Mouse (Mus musculus) mammary gland, adult 2 months (tissue): ENCODE measurements around the gene Plgrkt. TPM values are rescaled to one million over a fixed set of nuclear protein-coding genes. Genes with fewer than 3 reads are reported as not detected.

Source experiments
- polyA plus RNA-seq: library from polyadenylated mRNA; depleted of rRNA; stranded (reverse); fragments of >200 nt; gene quantifications from 2 replicates; pipeline ENCODE4 v1.2.3, GENCODE M21; 2012; ENCODE audit warnings: low replicate concordance; rRNA removed

Plgrkt gene
- 62.5 and 78.0 TPM in 2 replicates for polyA plus RNA-seq

DNA sequence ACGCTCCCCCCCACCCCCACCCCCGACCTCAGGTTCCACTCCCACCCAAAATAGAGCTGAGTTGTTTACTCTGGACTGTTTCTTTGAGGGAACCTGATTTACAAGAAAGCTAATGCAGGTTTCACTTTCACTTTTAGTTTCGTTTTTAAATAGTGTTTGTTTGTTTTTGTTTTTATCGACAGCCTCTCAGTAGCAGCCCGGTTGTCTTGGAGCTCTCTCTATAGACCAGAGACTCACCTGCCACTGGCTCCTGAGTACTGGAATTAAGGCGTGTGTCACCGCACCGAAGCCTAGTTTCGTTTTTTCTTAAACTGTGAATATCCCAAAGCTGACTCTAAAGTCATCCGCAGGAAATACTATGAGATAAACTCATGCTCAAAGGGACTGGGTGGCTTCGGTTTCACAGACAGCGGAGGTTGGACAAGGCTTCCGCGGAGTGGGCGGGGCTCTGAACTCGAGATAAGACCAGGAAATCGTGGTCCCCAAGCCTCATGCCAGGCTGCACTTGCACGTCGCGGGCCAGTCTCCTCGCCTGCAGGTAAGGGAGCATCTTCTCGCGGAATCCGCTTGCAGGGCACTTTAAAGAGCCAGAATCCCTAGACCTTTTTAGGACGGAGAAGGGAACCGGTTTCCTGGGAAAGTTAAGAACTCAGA is at the start of gene Plgrkt, which contains the start of gene Cd274:
TSS of gene Plgrkt (minus strand) at position 422 of the 654 bp plus-strand sequence.
TSS of gene Cd274 (plus strand) at position 487 of the 654 bp plus-strand sequence.

DNA sequence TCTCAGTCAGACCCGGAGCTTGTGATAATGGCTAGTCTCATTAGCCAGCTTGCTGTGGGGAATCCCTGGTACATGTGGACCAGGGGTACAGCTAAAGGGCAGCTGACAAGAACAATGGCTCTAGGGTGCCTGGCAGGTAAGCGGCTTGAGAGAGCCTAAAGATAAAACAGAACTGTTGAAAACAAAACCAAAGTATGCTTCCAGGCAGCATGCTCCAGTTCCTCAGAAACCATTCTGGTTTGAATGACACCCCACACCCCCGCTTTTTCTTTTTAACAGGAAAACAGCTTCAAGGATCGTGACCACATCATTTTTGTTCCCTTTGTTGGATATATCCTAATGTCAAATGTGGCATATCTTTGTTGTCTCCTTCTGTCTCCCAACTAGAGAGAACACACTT is 43.4 kb upstream of the Plgrkt start, which contains the start of gene Pdcd1lg2:
TSS of gene Pdcd1lg2 (plus strand) at position 301 of the 400 bp plus-strand sequence.

DNA sequence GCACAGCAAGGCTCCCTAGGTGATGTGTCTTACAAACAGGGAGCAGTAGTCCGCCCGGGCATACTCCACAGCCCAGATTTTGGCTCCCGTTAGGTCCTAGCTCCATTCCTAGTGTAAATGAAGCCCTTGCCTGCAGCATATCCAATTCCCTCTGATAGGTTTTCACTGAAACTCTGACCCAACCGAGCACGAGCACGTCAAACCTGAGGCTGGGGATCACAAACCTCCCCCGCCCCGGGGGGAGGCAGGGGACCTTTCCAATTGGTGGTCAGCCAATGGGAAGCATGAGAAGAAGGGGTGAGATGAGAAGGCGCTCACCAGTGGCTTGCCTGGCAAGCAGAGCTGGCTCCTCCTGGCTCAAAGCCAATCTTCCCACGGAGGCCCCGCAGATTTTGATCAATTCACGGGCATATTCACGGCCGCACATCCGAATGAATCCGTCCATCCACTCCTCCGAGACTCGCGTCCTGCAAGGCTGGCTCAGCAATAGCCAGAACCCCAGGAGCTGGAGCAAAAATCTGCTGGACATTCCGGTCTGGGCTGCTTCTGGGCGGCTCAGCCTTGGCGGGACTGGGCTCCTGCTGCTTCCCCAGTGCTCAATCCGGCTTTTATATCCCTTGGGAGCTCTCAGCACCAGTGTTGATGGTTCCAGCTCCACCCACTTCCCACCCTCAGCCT is 33.0 kb downstream of the Plgrkt start, which contains the start of gene Rln1:
TSS of gene Rln1 (minus strand) at position 603 of the 678 bp plus-strand sequence.

DNA sequence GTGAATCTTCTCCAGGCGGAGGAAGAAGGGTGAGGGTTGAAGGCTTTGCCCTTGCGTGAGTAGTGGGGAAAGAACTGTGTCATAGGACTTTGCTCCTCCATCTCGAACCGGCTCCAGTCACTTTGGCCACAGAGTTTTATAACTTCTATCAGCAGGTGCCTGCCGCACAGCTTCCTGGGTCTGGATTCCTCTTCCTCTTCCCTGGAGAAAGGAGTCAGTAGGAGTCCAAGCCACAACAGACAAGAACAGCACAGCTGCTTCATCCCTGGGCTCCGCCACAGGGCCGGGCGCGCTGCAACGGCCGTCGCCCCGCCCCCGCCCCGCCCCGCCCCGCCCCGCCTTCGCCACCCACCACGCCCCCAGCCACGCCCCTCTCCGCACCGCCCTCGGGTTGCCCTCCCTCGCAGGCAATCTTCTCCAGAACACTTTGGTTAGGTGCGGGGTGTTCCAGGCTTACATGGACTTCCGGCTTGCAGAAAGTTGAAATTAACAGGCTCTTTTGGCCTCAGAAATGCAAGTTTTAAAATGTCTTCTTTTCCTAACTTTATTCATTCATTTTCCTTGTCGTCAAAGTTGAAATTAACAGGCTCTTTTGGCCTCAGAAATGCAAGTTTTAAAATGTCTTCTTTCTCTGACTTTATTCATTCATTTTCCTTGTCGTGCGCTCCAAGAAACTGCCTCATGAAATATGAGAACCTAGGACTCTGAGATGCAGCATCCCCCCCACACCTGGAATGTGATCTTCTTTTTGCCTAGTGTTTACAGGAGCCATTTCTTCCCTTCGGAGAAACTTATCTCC is 41.9 kb downstream of the Plgrkt start, which contains the start of gene Insl6:
TSS of gene Insl6 (minus strand) at position 304 of the 799 bp plus-strand sequence.

Other genes with a start within 250 kb of the Plgrkt start
- gene Jak2, start 115.6 kb downstream of the Plgrkt start, polyA plus RNA-seq: 9.1 and 9.8 TPM in 2 replicates
- 1.4 and 2.8 TPM in 2 replicates for gene Insl6, start 42.0 kb downstream of the Plgrkt start, polyA plus RNA-seq
- not detected in 2 replicates for gene Rln1, start 32.7 kb downstream of the Plgrkt start, polyA plus RNA-seq
- gene Cd274, start 65 bp upstream of the Plgrkt start, polyA plus RNA-seq: 7.8 and 17.7 TPM in 2 replicates
- gene Pdcd1lg2, start 43.5 kb upstream of the Plgrkt start, polyA plus RNA-seq: 0.73 and 1.1 TPM in 2 replicates
- 13.8 and 18.0 TPM in 2 replicates for gene Ric1, start 154.9 kb upstream of the Plgrkt start, polyA plus RNA-seq